Mouse (Mus musculus) MEL (cell line): ENCODE measurements around the gene Klf4.

Experiments
- CHD1 ChIP-seq: IDR thresholded peaks from 2 replicates; pipeline ENCODE4 v1.6.1; 2012; ENCODE audit warnings: low read depth, mild to moderate bottlenecking, inconsistent platforms, low read length, improper control_type of control experiment
- CTCF ChIP-seq, 3 experiments: IDR thresholded peaks in 2 of 3; conservative IDR thresholded peaks in 1 of 3; 2 replicates each; pipeline ENCODE4 v1.5.1; 2011 to 2012; ENCODE audit warnings: low read length in 3 of 3, low read depth in 2 of 3, mild to moderate bottlenecking in 2 of 3, improper control_type of control experiment in 1 of 3, inconsistent platforms in 1 of 3, mixed read lengths in 1 of 3, moderate library complexity in 1 of 3; ENCODE audit not compliant: control insufficient read depth in 1 of 3, insufficient read depth in 1 of 3, poor library complexity in 1 of 3, severe bottlenecking in 1 of 3
- MAX ChIP-seq: IDR thresholded peaks from 2 replicates; pipeline ENCODE4 v1.6.1; 2011; ENCODE audit warnings: low read length, improper control_type of control experiment
- POLR2A ChIP-seq, 2 experiments: IDR thresholded peaks; 2 replicates each; pipeline ENCODE4 v1.6.1; 2011 to 2012; ENCODE audit warnings: low read length in 2 of 2, mild to moderate bottlenecking in 2 of 2, control low read depth in 1 of 2, improper control_type of control experiment in 1 of 2, low read depth in 1 of 2, moderate library complexity in 1 of 2; ENCODE audit not compliant: control insufficient read depth in 1 of 2, insufficient read depth in 1 of 2, poor library complexity in 1 of 2
- RAD21 ChIP-seq: IDR thresholded peaks from 2 replicates; pipeline ENCODE4 v1.6.1; 2011; ENCODE audit warnings: mild to moderate bottlenecking, low read depth, low read length, improper control_type of control experiment
- USF2 ChIP-seq, 2 experiments: IDR thresholded peaks; 2 replicates each; pipeline ENCODE4 v1.6.1; 2011 to 2012; ENCODE audit warnings: improper control_type of control experiment in 2 of 2, low read length in 2 of 2, borderline replicate concordance in 1 of 2, inconsistent platforms in 1 of 2, low read depth in 1 of 2, mild to moderate bottlenecking in 1 of 2; ENCODE audit not compliant: insufficient read depth in 1 of 2
- ZC3H11A ChIP-seq: IDR thresholded peaks from 2 replicates; pipeline ENCODE4 v1.6.1; 2012; ENCODE audit warnings: low read depth, mild to moderate bottlenecking, inconsistent platforms, low read length, improper control_type of control experiment

- no peak for TF ChIP-seq POLR2A (IDR thresholded peaks at IDR 0.05; ENCODE audit: control insufficient read depth in 1 of 2, insufficient read depth in 1 of 2, low read depth in 1 of 2, low read length in 2 of 2, poor library complexity in 1 of 2)
- no peak for TF ChIP-seq USF2 (IDR thresholded peaks at IDR 0.05; ENCODE audit: borderline replicate concordance in 1 of 2, insufficient read depth in 1 of 2, low read depth in 1 of 2, low read length in 2 of 2)
- no peak for TF ChIP-seq CTCF (IDR thresholded peaks at IDR 0.05 in 2 of 3, conservative IDR thresholded peaks at IDR 0.05 in 1 of 3; ENCODE audit: control insufficient read depth in 1 of 3, insufficient read depth in 1 of 3, low read depth in 2 of 3, low read length in 3 of 3, poor library complexity in 1 of 3, severe bottlenecking in 1 of 3)
- no peak for TF ChIP-seq RAD21
- TF ChIP-seq MAX = no peak
- no peak for TF ChIP-seq CHD1
- TF ChIP-seq ZC3H11A = no peak
These were observed 1.6 kb upstream of the Klf4 start for GRCm38 (mm10) chr4:55533803-55534254.
